Mouse (Mus musculus): ENCODE results near the gene Ldlrad3.

DNA sequence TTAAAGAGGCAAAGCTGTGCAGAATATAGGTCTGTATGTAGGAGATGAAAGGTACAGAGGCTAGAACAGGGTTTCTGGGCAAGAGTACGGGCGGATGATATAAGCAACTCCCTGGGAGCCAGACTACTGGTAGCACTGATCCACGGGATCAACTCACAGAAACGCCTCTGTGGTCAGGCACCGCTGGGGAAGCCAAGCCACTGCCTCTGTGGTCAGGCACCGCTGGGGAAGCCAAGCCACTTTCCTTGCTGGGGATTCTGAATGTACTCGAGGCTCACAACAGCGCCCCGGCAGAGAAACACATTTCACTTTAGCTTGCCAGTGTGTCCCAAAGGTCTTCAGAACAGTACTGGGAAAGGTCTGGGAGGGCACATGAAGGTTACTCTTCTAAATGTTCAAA, 160.0 kb downstream of the Ldlrad3 start:
- TF ChIP-seq CTCF (conservative IDR thresholded peaks at IDR 0.05; ENCODE audit: insufficient read depth, insufficient read length, low read depth, low read length) (no peak), POLR2A (IDR thresholded peaks at IDR 0.05; ENCODE audit: low read depth, low read length) (no peak)

All from kidney, adult 2 months (tissue).